ENCODE assay signal across 10 mouse cellular contexts in the genomic region with DNA sequence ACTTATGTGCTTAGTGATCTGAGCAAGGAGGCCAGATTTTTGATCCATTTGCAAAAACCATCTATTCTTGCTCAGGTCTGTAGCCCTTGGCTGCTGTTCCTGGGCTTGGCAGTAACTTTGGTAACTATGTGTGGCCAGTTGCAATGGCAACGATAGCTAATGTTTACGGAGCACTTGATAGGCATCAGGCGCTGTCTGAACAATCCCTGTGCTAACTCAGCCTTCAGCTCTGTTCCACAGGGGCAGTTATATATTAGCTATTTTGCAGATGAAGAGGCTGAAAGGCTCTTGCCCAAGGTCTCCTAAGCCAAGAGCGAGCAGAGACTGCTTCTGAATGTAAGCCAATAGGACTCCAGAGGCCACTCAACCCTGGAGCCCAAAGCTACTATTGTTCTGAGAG. TPM values are rescaled to one million over a fixed set of nuclear protein-coding genes. Genes with fewer than 3 reads are reported as not detected.
DNase-seq lines count a peak whose midpoint lies in the region; ATAC-seq and TF ChIP-seq lines count a peak whose summit lies in the region.
"Had no signal": no experiment of that assay in that cellular context is flagged by ENCODE, and none has a peak within 500 bp of the region (broad histone marks: within the 10 kb centered on the region; RNA-seq: fewer than 3 reads in every experiment).

No protein-coding gene starts in this region.

- 59% methylated on average over 4 of the region's 4 CpGs for WGBS in intestine, embryonic 15.5 days
- 49% methylated on average over 4 of the region's 4 CpGs for WGBS in lung, embryonic 15.5 days
- 83% methylated on average over 4 of the region's 4 CpGs for WGBS in forebrain, postnatal 0 days

- H3K27ac ChIP-seq in layer of hippocampus, adult 2 months, result peak overlapping the region; percentile 76
- no peak overlapping the region for H3K27ac ChIP-seq in intestine, embryonic 15.5 days
- H3K27ac ChIP-seq in lung, embryonic 15.5 days, result peak overlapping the region; percentile 87
- no peak overlapping the region for H3K27ac ChIP-seq in forebrain, postnatal 0 days (ENCODE audit: low read depth, low read length)

- H3K9me3 ChIP-seq in intestine, embryonic 15.5 days, result no peaks in the 10 kb centered on the region
- H3K9me3 ChIP-seq in lung, embryonic 15.5 days, result no peaks in the 10 kb centered on the region
- H3K9me3 ChIP-seq in forebrain, postnatal 0 days (ENCODE audit: low read length), result no peaks in the 10 kb centered on the region

- H3K4me3 ChIP-seq in layer of hippocampus, adult 2 months, result no peak overlapping the region
- H3K4me3 ChIP-seq in intestine, embryonic 15.5 days (replicated peaks), result no peak overlapping the region
- H3K4me3 ChIP-seq in lung, embryonic 15.5 days, result no peak overlapping the region
- H3K4me3 ChIP-seq in forebrain, postnatal 0 days (ENCODE audit: low read depth, low read length), result no peak overlapping the region
- H3K4me3 ChIP-seq: megakaryocyte, embryonic 14.5 days had no signal

- no peak overlapping the region for H3K9ac ChIP-seq in intestine, embryonic 15.5 days
- H3K9ac ChIP-seq in lung, embryonic 15.5 days, result no peak overlapping the region
- no peak overlapping the region for H3K9ac ChIP-seq in forebrain, postnatal 0 days

- no peaks in the 10 kb centered on the region for H3K36me3 ChIP-seq in intestine, embryonic 15.5 days
- no peaks in the 10 kb centered on the region for H3K36me3 ChIP-seq in lung, embryonic 15.5 days
- no peaks in the 10 kb centered on the region for H3K36me3 ChIP-seq in forebrain, postnatal 0 days (ENCODE audit: insufficient read depth)

- H3K4me1 ChIP-seq in intestine, embryonic 15.5 days (replicated peaks), result no peaks in the 10 kb centered on the region
- H3K4me1 ChIP-seq in lung, embryonic 15.5 days, result peaks cover 6% of the 10 kb centered on the region; the same call in 1 of the 2 replicates
- H3K4me1 ChIP-seq in forebrain, postnatal 0 days (ENCODE audit: insufficient read depth), result no peaks in the 10 kb centered on the region
- H3K4me1 ChIP-seq: megakaryocyte, embryonic 14.5 days had no signal

- H3K27me3 ChIP-seq in intestine, embryonic 15.5 days (replicated peaks), result no peaks in the 10 kb centered on the region
- no peaks in the 10 kb centered on the region for H3K27me3 ChIP-seq in lung, embryonic 15.5 days
- H3K27me3 ChIP-seq in forebrain, postnatal 0 days (ENCODE audit: insufficient read depth, low read length), result no peaks in the 10 kb centered on the region
- H3K27me3 ChIP-seq: megakaryocyte, embryonic 14.5 days had no signal

- ATAC-seq in intestine, embryonic 15.5 days, result peak; percentile 59; the same call in 1 of the 2 replicates
- peak; percentile 86 for ATAC-seq in lung, embryonic 15.5 days (ENCODE audit: borderline replicate concordance, extremely low read depth, low FRiP score, low TSS enrichment)
- no peak for ATAC-seq in forebrain, postnatal 0 days

- no peak overlapping the region for H3K4me2 ChIP-seq in intestine, embryonic 15.5 days (replicated peaks)
- no peak overlapping the region; the same call in 1 of the 2 replicates for H3K4me2 ChIP-seq in lung, embryonic 15.5 days
- H3K4me2 ChIP-seq in forebrain, postnatal 0 days (ENCODE audit: low read depth), result no peak overlapping the region

- peak in 1 of 2 experiments; percentile 6 for DNase-seq in layer of hippocampus, adult 2 months (ENCODE audit: low spot score in 2 of 2)
- DNase-seq in layer of hippocampus, postnatal 25 days (ENCODE audit: extremely low spot score in 1 of 2, low spot score in 1 of 2), result no peak
- DNase-seq in kidney, adult 18-20 months, result peak; percentile 53
- no peak for DNase-seq in forebrain, postnatal 0 days
- no peak for DNase-seq in right cerebral cortex, postnatal 10 days (ENCODE audit: low spot score in 2 of 2)
- no peak for DNase-seq in embryo, embryonic 10 days (ENCODE audit: low spot score)
- DNase-seq: cerebellum, adult 18-20 months had no signal

- TF ChIP-seq CTCF in layer of hippocampus, adult 2 months (conservative IDR thresholded peaks at IDR 0.05), result no peak
- no peak for TF ChIP-seq CTCF in forebrain, postnatal 0 days (IDR thresholded peaks at IDR 0.05; ENCODE audit: low read depth)

RNA-seq across cellular contexts. Expression of a gene that starts 55.1 kb away (rescaled TPM):
- total RNA-seq in layer of hippocampus, adult 2 months (2021), result 10 to 100 TPM; 72.5 to 79.3 TPM
- total RNA-seq in layer of hippocampus, postnatal 25 days (2021), result 10 to 100 TPM; 69.7 to 72.5 TPM
- polyA plus RNA-seq in intestine, embryonic 15.5 days (2015; fragmentation: Nextera tagmentation; extraction: Ambion mirVana), result 46.2 and 50.7 TPM in 2 replicates
- polyA plus RNA-seq in lung, embryonic 15.5 days (2015; fragmentation: Nextera tagmentation; extraction: Ambion mirVana), result 72.0 and 76.7 TPM in 2 replicates
- 68.2 and 104 TPM in 2 replicates for total RNA-seq in forebrain, postnatal 0 days (2014; rRNA removed)
- polyA plus RNA-seq in forebrain, postnatal 0 days (2015; fragmentation: Nextera tagmentation; extraction: Ambion mirVana), result 26.1 and 36.2 TPM in 2 replicates

Comparison
In these comparisons a context has a peak if more than half of its experiments do, and no peak if none do; other contexts are left out.
1. H3K27ac ChIP-seq: peak in layer of hippocampus, adult 2 months (single experiment) and lung, embryonic 15.5 days (single experiment); none in intestine, embryonic 15.5 days (single experiment) and forebrain, postnatal 0 days (single experiment).